Mouse (Mus musculus) c-Kit-positive CD71-negative TER-119-negative erythroid progenitor cells, embryonic 14.5 days (primary cell): ENCODE data around the gene Gm12185.
"Not testable (repeated sequence)": the region's sequence is repeated elsewhere in the genome, so short reads cannot be mapped to it uniquely, and the experiment has no call there.

Experiments used
- DNase-seq: peaks from one replicate; pipeline ENCODE4 v3.0.0-alpha.2; 2013; ENCODE audit warnings: low read depth

The Gm12185 gene

GRCm38 (mm10) chr11:48991740-48992520 is at the start of gene Gm12185:
Gene Gm12185, minus strand, starts transcription at chr11:48992226.
- DNase-seq: not testable (repeated sequence)

DNA sequence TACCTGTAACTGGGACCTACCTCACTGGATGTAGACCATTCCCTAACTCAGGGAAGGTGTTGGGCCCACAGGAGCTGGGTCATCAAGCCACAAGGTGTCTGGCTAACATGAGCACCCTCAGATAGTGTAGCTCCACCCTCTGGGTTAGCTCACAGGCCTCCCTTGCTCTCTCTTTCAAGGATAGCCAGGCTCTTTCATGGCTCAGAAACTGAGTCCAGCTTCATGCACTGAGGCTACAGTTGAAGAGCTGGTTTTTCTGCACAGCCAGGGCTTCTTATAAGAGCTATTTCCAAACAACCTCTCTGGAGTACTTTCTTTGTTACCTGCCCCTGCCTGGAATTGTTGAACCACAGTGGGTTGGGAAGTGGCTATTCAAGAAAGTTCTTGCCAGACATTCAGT is 20.0 kb upstream of the Gm12185 start:
- DNase-seq: not testable (repeated sequence)

DNA sequence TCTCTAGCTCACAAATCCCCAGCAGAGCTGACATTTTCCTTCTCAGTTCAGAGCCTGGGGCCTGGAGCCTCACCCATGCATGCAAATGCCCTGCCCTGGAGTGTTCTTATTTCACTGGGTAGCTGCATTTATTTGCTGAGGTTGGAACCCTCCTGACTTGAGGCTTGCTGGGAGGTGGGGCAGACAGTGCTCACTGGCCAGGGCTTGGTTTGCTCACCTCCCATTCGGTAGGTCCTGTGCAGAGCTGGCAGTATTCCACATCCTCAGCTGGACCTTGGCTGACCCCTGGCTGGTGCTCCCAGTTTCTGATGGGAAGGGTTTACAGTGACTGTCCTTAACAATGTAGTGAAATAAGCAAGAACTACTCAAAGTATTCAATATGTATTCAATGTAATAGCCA is 14.8 kb upstream of the Gm12185 start:
- DNase-seq: not testable (repeated sequence)

GRCm38 (mm10) chr11:49006317-49006716 is 14.3 kb upstream of the Gm12185 start:
- not testable (repeated sequence) for DNase-seq

DNA sequence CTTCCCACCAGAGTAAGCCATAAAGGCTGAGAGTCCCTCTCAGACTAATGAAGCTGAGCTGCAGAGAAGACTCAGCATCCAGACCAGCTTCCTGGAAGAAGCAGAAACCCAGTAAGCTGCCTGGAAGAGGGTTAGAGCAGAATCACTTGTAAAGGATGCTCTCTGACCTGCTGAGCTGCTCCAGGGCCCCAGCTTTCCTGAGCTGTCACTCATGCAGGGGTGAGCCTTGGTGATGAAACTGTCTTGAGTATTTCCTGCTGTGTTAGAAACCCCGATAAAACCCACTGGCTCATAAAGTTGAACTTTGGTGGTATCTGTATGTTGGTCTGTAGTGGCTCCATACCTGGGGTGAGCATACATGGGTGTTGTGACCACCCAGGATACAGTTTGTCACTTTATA is 8.4 kb upstream of the Gm12185 start:
- DNase-seq: not testable (repeated sequence)

GRCm38 (mm10) chr11:48994018-48994417 is 2.0 kb upstream of the Gm12185 start, which contains the start of gene Tgtp1:
Gene Tgtp1, minus strand, starts transcription at chr11:48994172.
- not testable (repeated sequence) for DNase-seq

DNA sequence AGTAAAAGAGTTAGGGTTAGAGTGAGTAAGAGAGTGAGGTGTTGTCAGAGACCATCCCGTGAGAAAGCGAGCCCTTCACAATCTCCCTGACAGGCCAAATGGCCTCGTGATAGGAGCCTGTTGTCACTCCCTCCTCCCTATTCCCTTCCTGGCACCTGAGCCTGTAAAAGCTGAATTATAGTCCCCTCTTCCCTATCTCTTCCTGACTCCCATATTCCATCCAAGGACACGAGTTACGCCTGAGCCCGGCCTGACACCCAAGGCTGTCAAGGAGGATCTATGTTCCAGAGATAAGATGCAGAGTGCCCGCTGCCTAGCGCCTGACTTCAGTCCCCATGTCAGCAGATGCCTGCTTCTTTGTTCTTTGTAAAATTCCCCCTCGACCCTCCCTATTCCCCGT is 1.3 kb upstream of the Gm12185 start:
- not testable (repeated sequence) for DNase-seq

- not testable (repeated sequence) for DNase-seq
These were observed 2.0 kb downstream of the Gm12185 start for GRCm38 (mm10) chr11:48989981-48990380.

- not testable (repeated sequence) for DNase-seq
These were observed 3.8 kb downstream of the Gm12185 start for GRCm38 (mm10) chr11:48988219-48988618.

DNA sequence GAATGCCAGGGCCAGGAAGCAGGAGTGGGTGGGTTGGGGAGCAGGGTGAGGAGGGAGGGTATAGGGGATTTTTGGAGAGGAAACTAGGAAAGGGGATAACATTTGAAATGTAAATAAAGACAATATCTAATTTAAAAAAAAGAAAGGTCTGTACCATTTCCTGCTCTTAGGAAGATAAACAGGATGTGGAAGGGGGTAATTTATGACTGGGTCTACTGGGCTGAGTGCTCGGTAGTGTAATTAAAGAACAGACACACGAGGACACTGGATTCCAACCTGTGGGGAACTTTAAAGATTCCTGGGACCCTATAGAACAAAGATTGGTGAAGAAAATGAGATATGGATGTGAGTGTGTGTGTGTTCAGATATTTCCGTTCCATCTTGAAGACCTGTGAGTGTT is 9.2 kb downstream of the Gm12185 start:
- not testable (repeated sequence) for DNase-seq

- DNase-seq: not testable (repeated sequence)
These were observed 12.0 kb downstream of the Gm12185 start for GRCm38 (mm10) chr11:48980052-48980451.

DNA sequence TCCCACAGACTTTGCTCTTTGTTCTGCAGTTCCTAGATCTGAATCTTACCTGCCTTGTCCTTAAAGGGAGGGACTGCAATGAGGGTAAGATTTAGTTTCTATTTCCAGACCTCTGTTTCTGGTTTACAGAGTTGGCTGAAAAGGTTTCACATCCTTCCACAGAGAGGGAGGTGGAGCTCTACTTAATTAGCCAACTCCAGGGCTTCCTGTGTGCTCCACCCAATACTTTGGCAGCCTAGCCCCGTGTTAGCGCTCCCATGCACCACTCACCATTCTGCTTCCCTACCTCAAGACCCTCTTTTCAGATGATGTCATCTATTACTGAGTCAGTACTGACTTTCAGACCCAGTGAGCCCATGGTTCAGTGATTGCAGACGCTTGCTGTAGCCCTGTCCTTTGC is 12.8 kb downstream of the Gm12185 start, which contains the start of gene 9930111J21Rik1:
9930111J21Rik1 (minus strand) TSS at position 148 of the 400 bp plus-strand sequence.
- not testable (repeated sequence) for DNase-seq

DNA sequence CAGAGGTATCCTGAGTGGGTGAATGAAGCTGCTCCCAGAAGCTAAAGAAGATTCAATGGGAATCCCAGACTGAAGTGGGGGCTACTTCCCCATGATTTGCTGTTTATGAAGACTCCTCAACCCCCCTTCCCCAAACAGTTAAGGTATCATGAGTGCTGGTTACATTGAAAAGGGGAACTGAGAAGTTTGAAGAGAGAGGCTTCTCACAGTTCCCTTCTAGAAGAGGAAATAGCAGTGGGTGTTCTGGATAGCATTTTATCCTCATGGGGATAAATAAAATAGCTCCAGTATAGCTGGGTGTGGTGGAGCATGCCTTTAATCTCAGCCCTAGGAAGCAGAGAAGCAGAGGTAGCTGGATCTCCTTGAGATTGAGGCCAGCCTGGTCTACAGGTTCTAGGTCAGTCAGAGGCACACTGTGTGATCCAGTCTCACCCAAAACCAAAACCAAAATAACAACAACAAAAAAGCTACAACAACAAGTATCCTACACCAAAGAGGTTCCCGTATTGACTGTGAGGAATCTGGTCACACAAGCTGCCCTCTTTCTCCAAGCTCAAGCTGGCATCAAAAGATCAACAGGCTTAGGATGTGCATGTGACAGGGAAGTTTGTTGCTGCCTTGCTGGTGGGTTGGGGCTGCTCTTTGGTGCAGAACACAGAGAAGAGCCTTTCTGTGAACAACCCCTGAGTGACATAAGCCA is 13.6 kb downstream of the Gm12185 start, which contains the start of gene Olfr56:
Olfr56 (plus strand) TSS at position 650 of the 700 bp plus-strand sequence.
- DNase-seq: not testable (repeated sequence)

DNA sequence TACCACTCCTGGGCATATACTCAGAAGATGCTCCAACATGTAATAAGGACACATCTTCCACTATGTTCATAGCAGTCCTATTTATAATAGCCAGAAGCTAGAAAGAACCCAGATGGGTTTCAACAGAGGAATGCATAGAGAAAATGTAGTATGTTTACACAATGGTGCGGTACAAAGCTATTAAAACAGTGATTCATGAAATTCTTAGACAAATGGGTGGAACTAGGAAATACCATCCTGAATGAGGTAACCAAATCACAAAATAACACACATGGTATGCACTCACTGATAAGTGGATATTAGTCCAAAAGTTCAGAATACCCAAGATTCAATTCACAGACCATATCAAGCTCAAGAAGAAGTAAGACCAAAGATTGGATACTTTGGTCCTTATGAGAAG is 17.3 kb downstream of the Gm12185 start:
- not testable (repeated sequence) for DNase-seq

- not testable (repeated sequence) for DNase-seq
These were observed 45.9 kb downstream of the Gm12185 start, which contains the start of gene Psme2b for GRCm38 (mm10) chr11:48946090-48946489. Gene Psme2b, minus strand, starts transcription at chr11:48946190.

- not testable (repeated sequence) for DNase-seq
These were observed 52.7 kb downstream of the Gm12185 start for GRCm38 (mm10) chr11:48939286-48939685.

- DNase-seq: not testable (repeated sequence)
These were observed 56.7 kb downstream of the Gm12185 start for GRCm38 (mm10) chr11:48935291-48935690.

- DNase-seq: not testable (repeated sequence)
These were observed 58.1 kb downstream of the Gm12185 start for GRCm38 (mm10) chr11:48933923-48934322.

- DNase-seq: not testable (repeated sequence)
These were observed 58.6 kb downstream of the Gm12185 start for GRCm38 (mm10) chr11:48933422-48933821.

GRCm38 (mm10) chr11:48928068-48928467 is 64.0 kb downstream of the Gm12185 start:
- DNase-seq: not testable (repeated sequence)

DNA sequence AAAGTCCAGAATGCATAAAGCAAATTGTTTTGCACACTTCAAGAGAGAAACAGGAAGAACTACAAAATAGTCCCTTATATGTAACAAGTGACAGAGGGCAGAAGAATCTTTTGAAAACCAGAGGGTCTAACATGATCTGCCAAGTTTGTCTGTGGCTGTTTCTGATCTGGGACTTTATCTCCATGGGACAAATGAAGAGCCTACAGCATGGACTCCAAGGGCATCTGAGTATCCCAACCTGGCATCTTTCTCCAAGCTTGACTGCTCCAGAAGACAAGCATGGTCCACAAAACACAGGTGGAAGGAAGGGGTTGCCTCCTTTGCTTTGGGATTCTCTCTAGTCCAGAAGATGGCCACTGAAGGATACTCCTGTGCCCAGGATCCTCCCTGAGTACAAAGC is 65.6 kb downstream of the Gm12185 start:
- not testable (repeated sequence) for DNase-seq

DNA sequence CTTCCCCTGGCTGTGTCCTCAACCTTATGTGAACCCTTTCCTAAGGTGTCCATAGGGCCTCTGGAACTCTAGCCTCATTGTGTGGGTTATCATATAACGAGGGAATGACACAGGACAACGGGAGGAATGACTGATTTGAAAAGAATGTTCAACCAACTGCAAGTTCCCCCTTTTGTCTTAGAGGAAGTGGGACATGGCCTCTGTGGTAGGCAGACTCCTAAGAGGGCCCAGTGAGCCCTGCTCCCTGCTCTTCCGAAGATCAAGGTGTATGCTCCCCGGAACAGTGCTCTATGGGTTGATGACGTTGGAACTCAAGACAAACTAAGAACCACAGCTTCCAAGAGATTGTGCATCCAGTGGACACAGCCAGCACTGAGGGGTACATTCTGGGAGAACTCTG is 68.2 kb downstream of the Gm12185 start:
- DNase-seq: not testable (repeated sequence)

DNA sequence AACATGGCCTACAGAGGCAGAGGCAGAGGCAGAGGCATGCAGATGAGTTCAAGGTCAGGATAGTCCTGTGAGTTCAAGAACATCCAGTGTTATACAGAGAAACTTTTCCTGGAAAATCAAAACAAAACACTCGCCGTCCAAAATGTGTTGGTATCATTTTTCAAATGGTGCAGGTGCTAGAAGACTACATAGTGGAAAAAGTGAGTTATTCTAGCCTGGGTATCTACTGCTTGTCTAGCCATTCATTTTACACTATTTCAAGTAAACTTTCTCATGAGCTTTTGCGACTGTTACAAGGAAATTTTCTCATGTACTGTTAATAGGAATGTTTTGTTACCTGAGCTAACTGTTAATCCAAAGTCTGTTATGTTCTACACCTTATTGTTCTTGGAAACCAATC is 73.6 kb downstream of the Gm12185 start:
- DNase-seq: no peak
